Mouse (Mus musculus) myocyte (in vitro differentiated cells): Measurements from ENCODE around the gene Gm20388.

Experiments used
- MAX ChIP-seq: IDR thresholded peaks from one replicate; pipeline ENCODE4 v1.6.1; 2011; ENCODE audit warnings: low read depth, mild to moderate bottlenecking, control low read depth
- MYOD1 ChIP-seq, 3 experiments: IDR thresholded peaks; one replicate each; pipeline ENCODE4 v1.6.1; 2011; ENCODE audit warnings: control low read depth in 2 of 3, low read depth in 2 of 3, mild to moderate bottlenecking in 2 of 3, moderate library complexity in 1 of 3; ENCODE audit not compliant: insufficient read length in 2 of 3, control insufficient read depth in 1 of 3
- MYOG ChIP-seq, 3 experiments: IDR thresholded peaks; one replicate each; pipeline ENCODE4 v1.6.1; 2011; ENCODE audit warnings: control low read depth in 2 of 3, low read depth in 2 of 3, mild to moderate bottlenecking in 2 of 3; ENCODE audit not compliant: insufficient read length in 2 of 3, control insufficient read depth in 1 of 3, insufficient read depth in 1 of 3
- POLR2A ChIP-seq: IDR thresholded peaks from one replicate; pipeline ENCODE4 v1.6.1; 2011; ENCODE audit warnings: low read depth, mild to moderate bottlenecking, control low read depth, moderate library complexity; ENCODE audit not compliant: insufficient read length
- REST ChIP-seq: IDR thresholded peaks from one replicate; pipeline ENCODE4 v1.6.1; 2011; ENCODE audit warnings: mild to moderate bottlenecking, control low read depth, moderate library complexity; ENCODE audit not compliant: insufficient read depth, insufficient read length
- SRF ChIP-seq: IDR thresholded peaks from one replicate; pipeline ENCODE4 v1.6.1; 2011; ENCODE audit warnings: low read depth; ENCODE audit not compliant: control insufficient read depth, insufficient read length
- TCF3 ChIP-seq: IDR thresholded peaks from one replicate; pipeline ENCODE4 v1.6.1; 2011; ENCODE audit warnings: low read depth, control low read depth; ENCODE audit not compliant: insufficient read length

DNA sequence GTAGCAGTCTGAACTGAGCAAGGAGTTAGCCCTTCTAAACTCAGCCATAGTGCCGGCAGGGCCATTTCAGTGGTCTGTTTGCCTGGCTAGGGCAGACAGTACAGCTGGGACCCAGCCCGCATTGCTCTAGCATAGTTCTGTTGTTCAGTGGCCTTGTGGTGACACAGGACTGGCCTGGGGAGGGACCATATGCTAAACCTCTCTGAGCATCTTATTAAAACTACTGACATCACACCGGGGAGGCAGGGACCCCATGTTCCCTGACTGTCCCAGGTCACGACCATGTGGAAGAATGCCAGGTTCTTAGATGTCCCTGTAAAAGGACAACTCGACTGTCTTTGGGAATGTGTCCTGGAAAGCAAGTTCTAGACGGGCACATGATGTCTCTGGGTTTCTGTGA, 1181.5 kb downstream of the Gm20388 start:
- TF ChIP-seq POLR2A, result no peak
- no peak for TF ChIP-seq MYOG (IDR thresholded peaks at IDR 0.05; ENCODE audit: control insufficient read depth in 1 of 3, insufficient read depth in 1 of 3, insufficient read length in 2 of 3, low read depth in 2 of 3)
- no peak for TF ChIP-seq SRF
- TF ChIP-seq MYOD1 (IDR thresholded peaks at IDR 0.05; ENCODE audit: control insufficient read depth in 1 of 3, insufficient read length in 2 of 3, low read depth in 2 of 3), result no peak
- TF ChIP-seq MAX, result no peak
- TF ChIP-seq TCF3, result no peak
- TF ChIP-seq REST, result no peak
